Mouse (Mus musculus) cerebellum, adult 9-10 months (tissue): ENCODE results near the gene Mark4.

Source experiments
- DNase-seq: peaks from one replicate; pipeline ENCODE4 v3.0.0; 2022

Mark4 gene

DNA sequence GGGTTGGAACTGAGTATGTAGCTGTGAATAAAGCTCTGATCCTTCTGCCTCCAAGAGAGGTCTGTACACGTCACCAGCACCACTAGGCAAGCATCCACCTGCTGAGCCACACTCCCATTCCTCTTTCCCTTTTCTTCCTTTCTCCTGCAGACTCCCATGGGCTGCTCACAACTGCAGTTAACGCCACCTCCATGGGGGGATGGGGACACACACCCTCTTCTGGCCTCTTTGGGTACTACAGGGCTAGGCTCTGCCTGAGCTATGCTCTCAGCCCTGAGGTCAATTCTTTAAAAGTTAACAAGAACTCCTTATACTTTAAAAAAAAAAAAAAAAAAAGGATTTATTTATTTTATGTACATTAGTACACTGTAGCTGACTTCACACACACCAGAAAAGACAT is 26.1 kb downstream of the Mark4 start:
- DNase-seq = no peak

DNA sequence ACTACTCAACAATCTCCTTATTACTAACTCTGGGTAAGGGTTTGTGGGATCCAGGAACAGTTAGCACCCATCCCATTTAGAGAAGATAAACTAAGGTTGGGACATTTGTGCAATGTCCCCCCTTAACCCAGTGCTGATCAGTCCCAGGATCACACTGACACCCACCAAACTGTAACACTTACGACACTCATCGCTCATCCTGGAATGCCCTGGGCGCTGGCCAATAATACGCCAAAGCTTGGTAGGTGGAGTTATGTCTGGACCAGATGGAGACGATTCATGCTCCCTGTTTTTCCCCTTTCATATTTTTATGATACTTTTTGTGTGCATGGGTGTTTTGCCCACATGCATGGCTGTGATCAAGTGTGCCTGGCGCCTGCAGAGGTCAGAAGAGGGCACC is 28.2 kb downstream of the Mark4 start:
- no peak for DNase-seq

DNA sequence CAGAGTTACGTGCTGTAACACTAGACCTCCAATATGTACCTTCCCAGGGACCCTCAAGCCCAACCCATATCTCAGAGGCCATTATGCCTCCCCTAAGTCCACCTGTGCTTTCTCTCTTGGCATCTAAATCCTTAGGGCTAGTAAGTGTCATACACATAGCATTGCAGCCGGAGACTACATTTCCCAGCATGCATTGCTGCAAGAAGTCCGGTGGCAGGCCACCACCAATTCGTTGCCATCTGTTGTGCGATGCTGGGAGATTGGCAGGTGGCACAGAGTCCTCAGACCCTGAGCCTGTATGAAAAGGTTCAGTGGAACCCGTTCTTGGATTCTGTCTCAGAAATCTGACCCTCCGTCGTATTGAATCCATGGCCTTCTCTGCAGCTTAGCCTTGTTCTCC is 28.9 kb downstream of the Mark4 start:
- DNase-seq = peak; percentile 63

DNA sequence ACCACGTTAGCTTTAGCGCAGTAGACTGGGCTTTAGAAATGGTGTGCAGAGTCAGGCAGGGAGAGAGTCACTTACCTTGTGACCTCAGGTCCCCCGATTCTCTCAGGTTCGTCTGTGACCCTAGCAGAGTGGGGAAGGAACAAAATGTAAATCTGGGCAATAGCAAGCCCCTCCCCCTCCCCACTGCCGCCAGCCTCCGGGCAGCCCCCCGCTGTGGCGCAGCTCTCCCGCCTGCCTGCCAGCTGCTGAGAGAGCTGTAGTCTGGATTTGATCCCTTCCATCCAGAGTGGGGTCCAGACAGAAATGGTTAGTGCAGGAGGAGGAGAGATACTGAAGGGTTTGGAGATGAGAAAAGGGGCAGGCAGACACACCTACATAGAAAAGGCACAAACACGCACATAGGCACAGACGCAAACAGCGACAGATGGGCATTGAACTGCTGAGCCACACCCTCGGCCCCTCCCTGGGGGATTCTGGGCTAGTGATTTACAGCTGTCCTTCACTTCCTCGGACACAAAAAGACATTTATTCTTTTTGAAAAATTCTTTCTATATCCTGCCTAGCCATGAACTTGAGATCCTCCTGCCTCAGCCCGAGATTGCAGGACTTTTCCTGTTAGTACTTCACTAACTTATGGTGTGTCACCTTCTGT is 30.5 kb downstream of the Mark4 start:
- DNase-seq = no peak

GRCm38 (mm10) chr7:19426888-19427287 is 31.7 kb downstream of the Mark4 start:
- DNase-seq = no peak

DNA sequence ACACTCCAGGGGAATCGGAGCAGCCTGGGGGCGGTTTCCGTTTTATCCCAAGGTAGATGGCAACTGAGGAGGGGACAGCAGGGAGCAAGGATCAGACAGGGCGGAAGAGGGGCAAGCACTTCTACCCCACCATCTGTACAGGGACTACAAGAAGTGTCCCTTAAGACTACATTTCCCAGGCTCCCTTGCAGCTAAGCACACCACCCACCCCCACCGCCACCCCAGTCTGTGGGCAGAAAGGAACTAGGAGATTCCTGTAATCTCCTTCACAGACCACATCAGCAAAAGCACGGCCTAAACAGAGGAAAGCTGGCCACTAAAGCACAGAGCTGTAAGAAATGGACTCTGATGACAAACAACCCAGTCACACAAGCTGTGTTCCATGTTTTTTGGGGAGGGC is 32.3 kb downstream of the Mark4 start:
- no peak for DNase-seq

DNA sequence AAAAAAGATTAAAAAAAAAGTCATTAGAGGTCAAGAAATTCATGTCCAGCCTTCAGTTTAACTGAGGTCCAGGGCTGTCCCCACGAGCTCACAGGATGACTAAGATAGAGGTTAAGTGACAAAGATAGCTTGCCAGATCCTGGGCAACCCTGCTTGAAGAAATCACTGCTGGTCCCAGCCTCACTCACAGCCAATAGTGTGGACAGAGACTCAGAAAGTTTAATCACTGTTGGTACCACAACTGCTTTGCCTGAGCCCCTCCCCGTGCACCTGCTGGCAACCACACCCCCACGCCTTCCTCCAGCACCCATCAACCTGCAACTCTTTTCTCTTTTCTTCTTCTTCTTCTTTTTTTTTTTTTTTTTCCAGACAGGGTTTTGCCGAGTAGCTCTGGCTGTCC is 34.6 kb downstream of the Mark4 start:
- DNase-seq = no peak

DNA sequence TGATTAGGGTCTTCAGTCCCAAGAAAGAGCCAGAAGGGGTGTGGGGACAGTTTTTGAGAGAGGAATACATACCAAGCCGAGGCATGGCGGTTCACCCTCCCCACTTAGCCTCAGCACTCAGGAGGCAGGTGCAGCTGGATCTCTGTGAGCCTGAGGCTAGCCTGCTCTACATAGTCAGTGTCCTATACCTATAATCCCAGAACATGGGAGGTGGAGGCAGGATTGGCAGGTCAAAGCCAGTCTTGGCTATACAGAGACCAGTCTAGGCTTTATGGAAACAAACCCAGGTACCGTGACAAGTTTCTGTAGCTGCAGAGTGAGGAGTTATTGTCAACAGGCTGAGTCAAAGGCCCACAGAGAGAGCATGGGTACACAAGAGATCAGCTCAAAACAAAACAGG is 35.5 kb downstream of the Mark4 start:
- no peak for DNase-seq

DNA sequence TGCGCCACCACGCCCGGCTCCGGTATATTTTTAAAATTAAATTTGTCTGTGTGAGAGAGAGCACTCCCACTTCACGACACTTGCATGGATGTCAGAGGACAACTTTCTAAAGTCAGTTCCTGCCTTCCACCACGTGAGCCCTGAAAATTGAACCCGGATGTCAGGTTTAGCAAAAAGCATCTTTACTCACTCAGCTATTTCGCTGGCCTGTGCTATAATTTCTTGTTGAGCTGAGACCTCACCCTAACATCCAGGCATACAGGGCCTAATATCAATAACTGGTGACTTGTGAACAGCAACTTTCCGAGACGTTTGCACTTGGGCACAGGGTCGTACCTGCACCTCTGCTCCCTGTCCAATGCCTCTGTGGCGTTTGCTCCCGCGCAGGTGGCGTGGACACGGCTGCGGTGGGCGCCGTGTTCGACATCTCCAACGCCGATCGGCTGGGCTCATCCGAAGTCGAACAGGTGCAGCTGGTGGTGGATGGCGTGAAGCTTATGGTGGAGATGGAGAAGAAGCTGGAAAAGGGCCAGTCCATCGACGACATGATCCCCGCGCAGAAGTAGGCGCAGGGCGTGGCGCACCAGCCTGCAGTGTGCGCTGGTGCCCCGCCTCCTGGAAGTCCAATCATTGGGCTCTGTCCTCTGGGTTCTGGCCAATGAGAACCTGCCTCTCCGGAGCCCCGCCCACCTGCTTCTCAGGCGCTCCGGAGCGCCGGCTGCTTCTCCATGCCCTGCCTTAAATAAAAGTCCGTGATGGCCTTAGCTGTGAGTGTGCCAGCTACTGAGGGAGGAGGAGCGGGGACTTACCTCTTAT is 37.6 kb downstream of the Mark4 start:
- peak; percentile 91 for DNase-seq

DNA sequence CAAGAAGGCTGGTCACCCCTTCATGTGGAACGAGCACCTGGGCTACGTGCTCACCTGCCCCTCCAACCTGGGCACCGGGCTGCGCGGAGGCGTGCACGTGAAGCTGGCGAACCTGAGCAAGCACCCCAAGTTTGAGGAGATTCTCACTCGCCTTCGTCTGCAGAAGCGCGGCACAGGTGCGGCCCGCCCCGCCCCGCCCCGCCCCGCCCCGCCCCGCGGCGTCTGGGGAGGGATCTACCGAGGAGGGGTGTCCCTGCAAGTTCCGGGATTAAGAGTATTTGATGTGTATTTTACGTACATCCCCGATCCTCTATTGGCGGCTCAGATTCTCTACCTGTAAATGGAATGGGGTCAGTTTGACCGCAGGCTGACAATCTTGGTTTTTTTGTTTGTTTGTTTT is 38.5 kb downstream of the Mark4 start:
- no peak for DNase-seq

DNA sequence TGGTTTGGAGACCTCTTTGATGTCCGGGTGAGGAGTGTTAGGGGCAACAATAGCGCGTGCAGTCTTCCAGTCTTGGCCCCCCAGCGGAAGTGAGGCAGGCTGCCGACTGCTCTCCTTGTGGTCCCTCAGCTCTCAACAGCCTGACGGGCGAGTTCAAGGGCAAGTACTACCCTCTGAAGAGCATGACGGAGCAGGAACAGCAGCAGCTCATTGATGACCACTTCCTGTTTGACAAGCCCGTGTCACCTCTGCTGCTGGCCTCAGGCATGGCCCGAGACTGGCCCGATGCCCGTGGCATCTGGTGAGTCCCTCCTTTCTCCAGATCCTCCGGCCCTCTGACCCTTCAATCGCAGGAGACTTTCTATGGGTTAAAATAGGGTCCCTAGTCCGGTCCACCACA is 42.0 kb downstream of the Mark4 start:
- DNase-seq = no peak

- DNase-seq = no peak
These were observed 45.1 kb downstream of the Mark4 start for GRCm38 (mm10) chr7:19413525-19413924.

GRCm38 (mm10) chr7:19411783-19412182 is 46.8 kb downstream of the Mark4 start:
- DNase-seq = no peak

- no peak for DNase-seq
These were observed 47.8 kb downstream of the Mark4 start for GRCm38 (mm10) chr7:19410766-19411344.

DNA sequence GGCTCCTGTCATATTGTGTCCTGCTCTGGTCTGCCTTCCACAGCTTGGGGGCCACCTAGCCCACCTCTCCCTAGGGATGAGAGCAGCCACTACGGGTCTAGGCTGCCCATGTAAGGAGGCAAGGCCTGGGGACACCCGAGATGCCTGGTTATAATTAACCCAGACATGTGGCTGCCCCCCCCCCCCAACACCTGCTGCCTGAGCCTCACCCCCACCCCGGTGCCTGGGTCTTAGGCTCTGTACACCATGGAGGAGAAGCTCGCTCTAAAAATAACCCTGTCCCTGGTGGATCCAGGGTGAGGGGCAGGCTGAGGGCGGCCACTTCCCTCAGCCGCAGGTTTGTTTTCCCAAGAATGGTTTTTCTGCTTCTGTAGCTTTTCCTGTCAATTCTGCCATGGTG is 48.9 kb downstream of the Mark4 start:
- DNase-seq = no peak

GRCm38 (mm10) chr7:19405417-19405816 is 53.2 kb downstream of the Mark4 start:
- peak; percentile 79 for DNase-seq

DNA sequence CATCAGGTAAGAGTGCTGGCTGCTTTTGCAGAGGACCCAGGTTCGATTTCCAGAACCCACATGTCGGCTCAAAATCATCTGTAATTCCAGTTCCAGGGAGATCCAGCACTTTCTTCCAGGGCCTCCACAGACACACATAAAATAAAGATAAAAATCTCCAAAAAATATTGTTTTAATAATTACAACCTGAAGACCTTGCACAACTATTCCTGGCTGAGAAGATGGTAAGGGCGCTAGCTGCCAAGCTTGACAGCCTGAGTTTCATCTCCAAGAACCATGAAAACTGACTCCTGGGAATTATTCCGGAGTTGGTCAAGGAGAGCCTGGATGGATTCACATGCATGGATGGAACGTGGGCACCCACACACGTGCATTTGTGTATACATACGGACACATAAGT is 54.1 kb downstream of the Mark4 start, which contains the start of gene Ckm:
Gene Ckm, plus strand, starts transcription at position 301 of the 400 bp plus-strand sequence.
- no peak for DNase-seq

DNA sequence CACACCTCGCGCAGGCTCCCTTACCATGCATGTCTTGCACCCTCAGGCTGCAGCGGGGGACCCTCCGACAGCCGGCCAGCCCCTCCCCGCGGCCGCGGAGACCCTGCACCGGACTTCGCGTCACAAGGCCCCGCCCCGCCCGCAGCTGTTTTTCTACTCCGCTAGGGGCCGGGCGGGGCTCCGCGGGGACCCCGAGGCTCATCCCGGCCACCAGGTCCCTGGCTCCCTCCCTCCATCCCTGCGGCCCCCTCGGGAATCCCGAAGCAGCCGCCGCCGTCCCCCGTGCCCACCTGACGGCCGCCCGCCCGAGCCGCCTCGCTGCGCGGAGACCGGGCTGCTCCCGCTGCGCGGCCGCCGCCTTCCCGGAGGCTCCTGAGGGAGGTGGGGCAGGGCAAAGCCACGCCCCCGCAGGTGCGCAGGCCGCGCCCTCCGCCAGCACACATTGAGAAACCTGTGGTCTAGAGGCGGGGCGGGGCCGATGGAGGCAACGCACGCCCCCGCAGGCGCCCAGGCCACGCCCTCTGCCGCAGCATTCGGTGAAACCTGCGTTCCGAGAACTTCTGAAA is 54.8 kb downstream of the Mark4 start, which contains the start of gene Klc3:
Gene Klc3, minus strand, starts transcription at position 374 of the 566 bp plus-strand sequence.
- no peak for DNase-seq

DNA sequence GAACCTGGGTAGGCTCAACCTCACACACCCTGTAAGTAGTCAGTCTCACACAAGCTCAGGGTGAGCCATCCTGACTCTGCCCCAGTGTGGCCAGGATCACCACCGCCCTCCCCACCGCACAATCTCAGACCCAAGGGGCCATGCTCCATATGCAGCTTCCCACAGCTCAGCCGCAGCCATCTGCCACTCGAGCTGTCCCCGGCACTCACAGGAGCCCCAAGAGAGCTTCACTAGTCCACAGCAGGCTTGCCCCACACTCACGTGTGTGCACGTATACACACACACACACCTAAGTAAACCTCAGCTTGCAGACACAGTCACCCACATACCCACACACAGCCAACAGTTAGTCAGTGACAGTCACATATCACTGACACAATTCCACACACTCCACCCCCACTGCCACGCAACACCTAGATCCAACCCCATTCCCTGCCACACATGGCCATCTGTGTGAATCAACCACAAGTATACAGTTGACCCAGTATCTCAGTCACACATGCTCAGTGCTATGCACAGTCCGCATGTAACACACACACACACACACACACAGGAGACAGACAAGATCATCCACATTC is 56.0 kb downstream of the Mark4 start:
- DNase-seq = no peak

DNA sequence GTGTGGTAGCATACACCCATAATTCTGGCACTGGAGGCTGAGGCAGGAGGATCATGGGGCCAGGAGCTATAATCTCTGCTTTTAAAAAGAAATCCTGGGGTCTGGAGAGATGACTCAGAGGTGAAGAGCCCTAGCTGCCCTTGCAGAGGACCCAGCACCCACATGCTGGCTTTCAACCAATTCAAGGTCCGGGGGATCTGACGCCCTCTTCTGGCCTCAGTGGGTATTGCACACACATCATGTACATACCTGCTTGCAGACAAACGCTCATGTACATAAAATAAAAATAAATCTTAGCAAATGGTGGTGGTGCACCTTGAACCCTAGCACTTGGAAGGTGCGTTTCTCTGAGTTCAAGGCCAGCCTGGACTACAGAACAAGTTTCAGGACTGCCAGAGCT is 57.7 kb downstream of the Mark4 start:
- no peak for DNase-seq

DNA sequence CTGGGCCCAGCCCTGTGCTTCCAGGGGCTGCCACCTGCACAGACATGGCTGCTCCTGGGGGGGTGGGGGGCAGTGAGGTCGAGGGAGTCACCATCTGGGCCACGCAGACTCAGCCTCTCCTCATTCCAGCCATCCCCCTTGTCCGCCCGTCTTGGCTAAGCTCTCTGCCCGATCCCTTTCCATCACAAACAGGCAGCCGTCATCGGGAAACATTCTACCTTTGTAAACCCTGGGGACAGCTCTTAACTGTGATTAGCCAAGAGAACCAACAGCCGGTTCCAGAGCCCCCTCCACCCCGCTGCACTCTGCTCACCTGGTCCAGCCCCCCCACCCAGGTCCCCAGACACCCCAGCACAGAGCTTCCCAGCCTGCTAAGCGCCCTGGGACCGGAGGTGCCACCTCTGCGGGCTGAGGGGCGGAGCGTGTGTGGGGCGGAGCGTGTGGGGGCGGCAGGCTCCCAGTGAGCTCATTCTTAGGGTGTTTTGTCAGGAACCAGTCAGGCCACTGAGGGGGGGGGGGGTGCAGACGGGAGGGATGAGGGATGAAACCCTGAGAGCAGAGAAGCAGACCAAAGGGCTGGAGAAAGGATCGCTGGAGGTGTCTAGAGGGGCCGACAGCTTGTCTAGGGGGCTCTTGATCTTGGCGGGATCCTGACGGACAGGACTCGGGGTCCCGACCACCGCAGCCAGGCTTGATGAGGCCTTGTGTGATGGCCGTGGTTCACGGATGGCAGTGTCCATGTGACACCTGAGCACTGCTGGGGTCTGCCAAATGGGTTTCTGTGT is 58.9 kb downstream of the Mark4 start:
- DNase-seq = no peak

DNA sequence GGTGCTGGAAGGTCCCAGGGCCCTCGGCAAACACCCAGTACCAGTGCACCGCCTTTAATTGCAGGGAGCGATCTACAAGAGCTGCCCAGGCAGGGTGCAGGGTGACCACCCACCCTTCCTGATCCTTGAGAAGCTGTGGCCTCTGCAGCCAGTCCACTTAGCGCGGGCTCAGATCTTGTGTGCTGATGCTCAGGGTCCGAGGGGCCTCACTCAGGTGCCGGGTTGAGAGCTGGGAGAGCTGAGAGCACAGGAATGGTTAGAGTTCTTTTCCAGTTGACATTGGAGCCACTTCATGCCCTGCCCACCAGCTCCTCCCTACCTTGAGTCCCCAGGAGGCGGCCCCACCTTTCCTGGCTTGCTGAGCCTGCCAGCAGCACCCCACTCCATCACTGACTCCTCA is 64.1 kb downstream of the Mark4 start:
- no peak for DNase-seq
